ENCODE assay signal across 11 mouse cellular contexts in the genomic region with DNA sequence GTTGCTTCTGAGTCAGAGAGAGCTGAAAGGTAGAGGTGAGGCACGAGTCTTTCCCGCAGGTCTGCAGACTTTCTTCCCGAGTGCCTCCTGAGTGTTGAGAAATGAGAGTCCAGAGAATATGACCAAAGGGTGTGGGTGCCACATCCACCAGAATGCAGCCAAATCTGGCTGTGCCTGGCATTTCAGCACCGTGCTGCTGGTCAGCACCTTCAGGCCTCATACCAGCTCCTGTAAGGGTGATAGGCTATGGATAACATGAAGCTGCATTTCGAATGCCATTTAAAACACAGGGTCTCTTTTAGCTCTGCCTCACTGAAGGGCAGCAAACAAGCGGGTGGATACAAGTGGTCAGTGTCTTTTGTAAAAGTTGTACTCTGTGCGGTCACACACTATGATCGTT. TPM values are rescaled to one million over a fixed set of nuclear protein-coding genes. Genes with fewer than 3 reads are reported as not detected.
DNase-seq lines count a peak whose midpoint lies in the region; ATAC-seq lines count a peak whose summit lies in the region.
"Had no signal": no experiment of that assay in that cellular context is flagged by ENCODE, and none has a peak within 500 bp of the region (broad histone marks: within the 10 kb centered on the region; RNA-seq: fewer than 3 reads in every experiment).

No protein-coding gene starts in this region.

- no peaks in the 10 kb centered on the region for H3K27me3 ChIP-seq in kidney, embryonic 14.5 days (ENCODE audit: control insufficient read depth, insufficient read depth, low read length)
- no peaks in the 10 kb centered on the region for H3K27me3 ChIP-seq in limb, embryonic 10.5 days (ENCODE audit: low read depth, poor library complexity, severe bottlenecking)

- H3K36me3 ChIP-seq in kidney, embryonic 14.5 days (ENCODE audit: control insufficient read depth, insufficient read depth, low read length): no peaks in the 10 kb centered on the region
- no peaks in the 10 kb centered on the region for H3K36me3 ChIP-seq in limb, embryonic 10.5 days

- H3K9me3 ChIP-seq in kidney, embryonic 14.5 days (ENCODE audit: control insufficient read depth, low read length): no peaks in the 10 kb centered on the region
- no peaks in the 10 kb centered on the region for H3K9me3 ChIP-seq in limb, embryonic 10.5 days (replicated peaks)

- H3K9ac ChIP-seq in kidney, embryonic 14.5 days (ENCODE audit: low read depth, low read length): no peak overlapping the region

- H3K27ac ChIP-seq in kidney, embryonic 14.5 days (ENCODE audit: low read depth, low read length): no peak overlapping the region
- no peak overlapping the region for H3K27ac ChIP-seq in limb, embryonic 10.5 days

- no peak overlapping the region for H3K4me2 ChIP-seq in kidney, embryonic 14.5 days (replicated peaks; ENCODE audit: low read depth, low read length)

- no peak overlapping the region for H3K4me3 ChIP-seq in kidney, embryonic 14.5 days (ENCODE audit: low read length)
- H3K4me3 ChIP-seq in limb, embryonic 10.5 days: no peak overlapping the region

- no peaks in the 10 kb centered on the region for H3K4me1 ChIP-seq in kidney, embryonic 14.5 days (ENCODE audit: control insufficient read depth, insufficient read depth, low read length)
- H3K4me1 ChIP-seq in limb, embryonic 10.5 days: 0 out of 2 replicates have a peak, but pooled peaks cover 2% of the 10 kb centered on the region

- ATAC-seq in kidney, embryonic 14.5 days (ENCODE audit: low FRiP score, low TSS enrichment): peak; percentile 86; the same call in 1 of the 2 replicates
- no peak for ATAC-seq in monocyte, adult 5-6 weeks (replicated peaks; ENCODE audit: insufficient number of reproducible peaks, low FRiP score, low TSS enrichment, poor library complexity, severe bottlenecking)
- ATAC-seq: intestine, embryonic 16.5 days had no signal

- 66% methylated on average over 8 of the region's 8 CpGs for WGBS in kidney, embryonic 14.5 days
- whole genome bisulfite sequencing in limb, embryonic 10.5 days: 75% methylated on average over 8 of the region's 8 CpGs

- peak; percentile 25 for DNase-seq in adrenal gland, postnatal 14 days
- DNase-seq in adrenal gland, adult 18-20 months (ENCODE audit: low spot score in 2 of 2): no peak
- DNase-seq in kidney, adult 11 months: no peak
- DNase-seq in ZHBTc4 (ENCODE audit: low read depth, low spot score): peak; percentile 28
- peak; percentile 65 for DNase-seq in limb, embryonic 10.5 days (ENCODE audit: low spot score)
- DNase-seq in left cerebral cortex, adult 8-10 months (ENCODE audit: low spot score in 2 of 2): no peak

RNA-seq across cellular contexts. Expression of a gene that starts 1.5 kb away (rescaled TPM):
- 0.71 and 1.2 TPM in 2 replicates for total RNA-seq in adrenal gland, postnatal 14 days (2021)
- total RNA-seq in adrenal gland, adult 18-20 months (2021): under 1 TPM; 0.48 to 0.76 TPM
- polyA plus RNA-seq in kidney, embryonic 14.5 days (2014; fragmentation: Nextera tagmentation; extraction: Ambion mirVana): 0.41 and 0.84 TPM in 2 replicates
- polyA plus RNA-seq in limb, embryonic 10.5 days (2016; fragmentation: Nextera tagmentation; extraction: Ambion mirVana): 3.5 and 4.0 TPM in 2 replicates
- not detected in 3 replicates for total RNA-seq in monocyte, adult 5-6 weeks (2017)
- 100 to 1,000 TPM; 151 to 181 (median 167) TPM for total RNA-seq in left cerebral cortex, adult 8-10 months (2022)
- total RNA-seq: heart, adult 18-20 months had no signal
- polyA plus RNA-seq: spleen, adult 2 months had no signal

Comparison
In these comparisons a context has a peak if more than half of its experiments do, and no peak if none do; other contexts are left out.
1. DNase-seq: peak in adrenal gland, postnatal 14 days (single experiment), ZHBTc4 (single experiment) and limb, embryonic 10.5 days (single experiment); none in adrenal gland, adult 18-20 months (0 of 2), kidney, adult 11 months (single experiment) and left cerebral cortex, adult 8-10 months (0 of 2).
2. RNA of a gene that starts 1.5 kb away (total RNA-seq): 151 to 181 TPM in left cerebral cortex, adult 8-10 months; 0.71 to 1.2 TPM in adrenal gland, postnatal 14 days, 0.48 to 0.76 TPM in adrenal gland, adult 18-20 months and not detected in monocyte, adult 5-6 weeks; every median in the first group is over 10 times any median in the second.